Mouse (Mus musculus) T-helper 17 cell (primary cell): ENCODE measurements at regions not wholly inside any gene's neighbourhood (a gene's known extent, or its start where the extent isn't known, plus 50 kb on each side); places are given as distances from the start of the nearest gene placed in this dataset.

Experiments
- in situ Hi-C, 2 experiments: fragments of 300-600 bp; cut with MboI, MseI; formaldehyde crosslinking; loops; 1 replicate in 1 of 2; 2 replicates in 1 of 2; pipeline ENCODE4 v1.15.1; 2025; ENCODE audit warnings: high pct_unique_total_duplicates in 2 of 2

DNA sequence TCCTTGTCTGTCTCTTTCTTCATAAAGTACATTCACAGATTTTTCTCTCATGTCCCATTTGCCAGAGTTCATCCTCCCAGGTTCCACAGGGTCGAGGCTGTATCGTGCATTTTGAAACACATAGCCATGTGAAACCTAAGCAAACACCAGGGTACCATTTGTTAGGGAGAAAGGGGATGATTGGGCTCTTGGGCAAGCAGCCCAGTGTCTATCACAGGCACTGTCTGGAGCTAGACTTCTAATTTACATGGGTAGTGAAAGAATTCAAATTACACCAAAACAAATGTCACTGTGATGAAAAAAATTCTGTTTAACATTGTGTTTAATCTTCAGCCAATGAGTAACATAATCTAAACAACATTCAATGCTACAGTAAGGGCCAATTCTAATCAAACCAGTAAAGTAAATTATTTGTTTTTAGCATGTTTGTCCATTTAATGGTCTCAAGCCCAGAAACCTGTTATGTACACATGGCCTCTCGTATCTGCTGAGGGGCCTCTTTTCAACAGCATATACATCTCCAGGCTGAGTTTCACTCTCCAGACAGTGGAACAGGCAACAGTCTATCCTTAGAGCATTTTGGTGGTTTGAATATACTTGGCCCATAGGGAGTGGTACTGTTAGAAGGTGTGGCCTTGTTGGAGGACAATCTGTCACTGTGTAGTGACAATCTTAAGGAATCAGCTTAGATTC is 112.3 kb upstream of the Pdha1 start:
- in situ Hi-C loops, result loop anchor here in 1 of 2 experiments (10.0 kb wide), 1 partner anchor 434 kb away; no protein-coding TSS in a partner anchor

DNA sequence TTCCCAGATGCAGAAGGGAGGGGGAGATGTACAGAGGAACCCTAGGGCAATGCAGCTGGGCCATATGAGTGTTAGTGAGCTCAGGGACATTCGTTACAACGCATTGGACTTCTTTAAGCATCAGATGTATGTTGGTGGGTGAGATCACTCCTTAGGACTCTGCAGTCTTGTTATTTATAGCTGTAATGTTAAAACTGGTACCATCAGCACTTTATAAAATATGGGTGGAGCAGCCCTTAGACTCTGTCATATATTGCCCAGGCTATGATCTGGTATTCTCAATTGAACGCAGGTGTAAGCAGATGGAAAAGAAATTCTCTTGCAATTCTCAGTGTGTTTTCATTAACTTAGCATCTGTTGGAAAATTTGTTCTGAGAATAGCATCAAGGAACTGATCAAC is 68.2 kb upstream of the Pdha1 start:
- in situ Hi-C loops, result no loop called here
